Mouse (Mus musculus): ENCODE measurements around the gene Col2a1. TPM values are rescaled to one million over a fixed set of nuclear protein-coding genes. Genes with fewer than 3 reads are reported as not detected.

Gene Col2a1
- polyA plus RNA-seq, 1 experiment: not detected

DNA sequence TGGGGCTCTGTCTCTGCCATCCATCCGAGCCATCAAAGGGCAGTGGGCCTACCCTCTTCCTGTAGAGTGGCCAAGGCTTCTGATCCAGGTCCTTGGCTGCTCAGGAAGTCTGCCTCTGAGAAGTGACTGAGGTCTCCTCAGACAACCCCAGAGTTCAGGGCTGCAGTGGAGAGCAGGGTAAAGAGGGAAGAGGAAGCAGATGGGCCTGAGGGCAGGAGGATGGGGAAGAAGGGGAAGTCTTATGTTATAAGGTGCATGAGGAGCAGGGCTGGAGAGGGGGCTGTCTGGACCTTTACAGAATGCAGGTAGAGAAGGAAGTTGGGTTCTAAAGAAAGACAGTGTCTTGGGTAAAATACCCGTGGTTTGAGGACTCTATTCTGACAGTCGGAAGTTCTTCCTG is 54.8 kb downstream of the Col2a1 start:
- WGBS: 3% methylated on average over 3 of the region's 3 CpGs
- Histone ChIP-seq H3K27ac (ENCODE audit: control insufficient read depth, insufficient read depth, low read depth, low read length, poor library complexity) (peak overlapping the region; percentile 14; the same call in 1 of the 2 replicates), H3K4me3 (replicated peaks; ENCODE audit: control insufficient read depth, low read depth, low read length) (no peak overlapping the region), H3K4me1 (ENCODE audit: control insufficient read depth, insufficient read depth, low read length) (no peaks in the 10 kb centered on the region; the same call in 1 of the 2 replicates)
- no peak for TF ChIP-seq POLR2A (IDR thresholded peaks at IDR 0.05; ENCODE audit: borderline replicate concordance, control insufficient read depth, low read depth, low read length)

- Histone ChIP-seq H3K27ac (ENCODE audit: control insufficient read depth, insufficient read depth, low read depth, low read length, poor library complexity) (no peak overlapping the region), H3K4me3 (replicated peaks; ENCODE audit: control insufficient read depth, low read depth, low read length) (no peak overlapping the region), H3K4me1 (ENCODE audit: control insufficient read depth, insufficient read depth, low read length) (no peaks in the 10 kb centered on the region; the same call in 1 of the 2 replicates)
- 87% methylated on average over 7 of the region's 7 CpGs for WGBS
- TF ChIP-seq CTCF (IDR thresholded peaks at IDR 0.05; ENCODE audit: control insufficient read depth, insufficient read depth, low read length) (no peak), POLR2A (IDR thresholded peaks at IDR 0.05; ENCODE audit: borderline replicate concordance, control insufficient read depth, low read depth, low read length) (no peak)
Observed at GRCm38 (mm10) chr15:97948720-97949119, 55.8 kb downstream of the Col2a1 start.

GRCm38 (mm10) chr15:97945656-97946315 is 58.7 kb downstream of the Col2a1 start:
- no peak overlapping the region for H3K4me3 ChIP-seq (replicated peaks; ENCODE audit: control insufficient read depth, low read depth, low read length)
- no peak overlapping the region for H3K27ac ChIP-seq (ENCODE audit: control insufficient read depth, insufficient read depth, low read depth, low read length, poor library complexity)
- no peaks in the 10 kb centered on the region; the same call in 1 of the 2 replicates for H3K4me1 ChIP-seq (ENCODE audit: control insufficient read depth, insufficient read depth, low read length)
- WGBS: 76% methylated on average over 11 of the region's 11 CpGs
- no peak for TF ChIP-seq CTCF (IDR thresholded peaks at IDR 0.05; ENCODE audit: control insufficient read depth, insufficient read depth, low read length)
- no peak for TF ChIP-seq POLR2A (IDR thresholded peaks at IDR 0.05; ENCODE audit: borderline replicate concordance, control insufficient read depth, low read depth, low read length)

DNA sequence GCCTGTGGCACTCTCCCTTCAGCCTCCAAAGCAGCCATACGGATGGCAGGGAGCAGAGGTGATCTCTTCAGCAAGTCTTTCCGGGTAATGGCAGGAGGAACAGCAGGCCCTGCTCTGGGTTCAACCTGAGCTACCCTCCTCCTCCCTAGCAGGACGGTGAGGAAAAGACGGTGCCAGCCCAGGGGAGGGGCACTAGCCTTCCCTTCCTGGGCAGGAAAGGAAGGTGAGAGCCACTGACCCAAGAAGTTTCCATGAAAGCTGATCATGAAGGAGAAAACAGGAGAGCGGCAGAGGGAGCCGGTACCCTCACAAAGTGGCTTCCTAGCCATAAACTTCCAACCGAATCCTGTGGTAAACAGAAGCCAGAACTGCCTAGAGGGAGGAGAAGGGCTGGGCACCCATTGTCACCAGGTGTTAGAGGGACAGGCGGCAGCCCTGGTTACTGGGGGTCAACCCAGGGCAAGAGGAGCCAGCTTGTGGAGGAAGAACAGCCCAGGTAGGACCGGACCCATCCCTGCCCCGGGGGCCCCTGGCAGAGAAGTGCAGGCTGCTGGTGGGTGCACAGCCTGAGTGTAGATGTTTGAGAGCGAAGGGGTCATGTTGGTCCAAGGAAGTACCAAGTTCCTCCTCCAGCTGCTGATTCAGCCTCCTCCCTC is 59.4 kb downstream of the Col2a1 start:
- 68% methylated on average over 11 of the region's 11 CpGs for WGBS
- no peak for TF ChIP-seq CTCF (IDR thresholded peaks at IDR 0.05; ENCODE audit: control insufficient read depth, insufficient read depth, low read length)
- TF ChIP-seq POLR2A (IDR thresholded peaks at IDR 0.05; ENCODE audit: borderline replicate concordance, control insufficient read depth, low read depth, low read length): no peak
- H3K4me3 ChIP-seq (replicated peaks; ENCODE audit: control insufficient read depth, low read depth, low read length): no peak overlapping the region
- no peak overlapping the region for H3K27ac ChIP-seq (ENCODE audit: control insufficient read depth, insufficient read depth, low read depth, low read length, poor library complexity)
- no peaks in the 10 kb centered on the region; the same call in 1 of the 2 replicates for H3K4me1 ChIP-seq (ENCODE audit: control insufficient read depth, insufficient read depth, low read length)

DNA sequence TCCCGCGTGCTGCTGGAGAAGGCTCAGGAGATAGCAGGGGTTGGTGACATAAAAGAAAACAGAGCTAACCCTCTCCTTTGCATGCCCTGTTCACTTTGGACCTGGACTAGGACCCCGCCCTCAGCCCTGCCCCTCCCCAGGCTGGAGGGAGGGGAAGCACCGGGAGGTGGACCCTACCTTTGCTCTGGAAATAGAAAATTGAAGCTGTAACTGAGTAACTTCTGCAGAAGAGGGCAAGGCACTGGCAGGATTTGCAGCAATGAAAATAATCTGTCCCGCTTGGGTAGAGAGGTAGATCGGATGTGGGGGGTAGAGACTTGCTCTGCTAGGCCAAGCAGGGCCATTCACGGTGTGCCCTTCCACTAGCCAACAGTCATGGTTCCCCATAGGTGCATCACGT is 61.1 kb downstream of the Col2a1 start:
- H3K4me1 ChIP-seq (ENCODE audit: control insufficient read depth, insufficient read depth, low read length): no peaks in the 10 kb centered on the region
- TF ChIP-seq POLR2A (IDR thresholded peaks at IDR 0.05; ENCODE audit: borderline replicate concordance, control insufficient read depth, low read depth, low read length): no peak
- no peak for TF ChIP-seq CTCF (IDR thresholded peaks at IDR 0.05; ENCODE audit: control insufficient read depth, insufficient read depth, low read length)
- 82% methylated on average over 8 of the region's 8 CpGs for WGBS
- H3K27ac ChIP-seq (ENCODE audit: control insufficient read depth, insufficient read depth, low read depth, low read length, poor library complexity): no peak overlapping the region
- no peak overlapping the region for H3K4me3 ChIP-seq (replicated peaks; ENCODE audit: control insufficient read depth, low read depth, low read length)

DNA sequence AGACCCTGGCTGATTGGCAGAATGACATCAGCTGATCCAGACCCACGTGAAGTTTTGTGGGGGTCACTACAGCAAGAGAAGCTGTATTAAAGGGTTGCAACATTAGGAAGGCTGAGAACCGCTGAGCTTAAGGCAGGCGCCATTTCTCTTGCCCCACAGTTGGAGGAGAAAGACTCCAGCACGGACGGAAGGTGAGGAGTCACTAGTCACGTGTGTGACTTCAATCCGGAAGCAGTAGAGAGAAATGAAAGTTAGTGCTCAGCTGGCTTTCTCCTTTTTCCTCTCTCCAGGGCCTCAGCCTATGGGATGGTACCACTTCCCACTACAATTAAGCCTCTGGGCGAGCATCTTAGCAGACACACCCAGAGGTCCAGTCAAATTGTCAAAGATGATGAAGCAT is 62.0 kb downstream of the Col2a1 start:
- WGBS: 71% methylated on average over 8 of the region's 8 CpGs
- H3K27ac ChIP-seq (ENCODE audit: control insufficient read depth, insufficient read depth, low read depth, low read length, poor library complexity): no peak overlapping the region

GRCm38 (mm10) chr15:97941306-97941705 is 63.2 kb downstream of the Col2a1 start:
- no peak overlapping the region for H3K27ac ChIP-seq (ENCODE audit: control insufficient read depth, insufficient read depth, low read depth, low read length, poor library complexity)
- no peaks in the 10 kb centered on the region for H3K4me1 ChIP-seq (ENCODE audit: control insufficient read depth, insufficient read depth, low read length)
- 80% methylated on average over 2 of the region's 2 CpGs for WGBS
- no peak overlapping the region for H3K4me3 ChIP-seq (replicated peaks; ENCODE audit: control insufficient read depth, low read depth, low read length)
- TF ChIP-seq POLR2A (IDR thresholded peaks at IDR 0.05; ENCODE audit: borderline replicate concordance, control insufficient read depth, low read depth, low read length) (no peak), CTCF (IDR thresholded peaks at IDR 0.05; ENCODE audit: control insufficient read depth, insufficient read depth, low read length) (no peak)

More for the DNA sequence above, 62.0 kb downstream of the Col2a1 start:
- no peak overlapping the region for H3K4me3 ChIP-seq (replicated peaks; ENCODE audit: control insufficient read depth, low read depth, low read length)
- TF ChIP-seq POLR2A (IDR thresholded peaks at IDR 0.05; ENCODE audit: borderline replicate concordance, control insufficient read depth, low read depth, low read length) (no peak), CTCF (IDR thresholded peaks at IDR 0.05; ENCODE audit: control insufficient read depth, insufficient read depth, low read length) (no peak)
- no peaks in the 10 kb centered on the region for H3K4me1 ChIP-seq (ENCODE audit: control insufficient read depth, insufficient read depth, low read length)

DNA sequence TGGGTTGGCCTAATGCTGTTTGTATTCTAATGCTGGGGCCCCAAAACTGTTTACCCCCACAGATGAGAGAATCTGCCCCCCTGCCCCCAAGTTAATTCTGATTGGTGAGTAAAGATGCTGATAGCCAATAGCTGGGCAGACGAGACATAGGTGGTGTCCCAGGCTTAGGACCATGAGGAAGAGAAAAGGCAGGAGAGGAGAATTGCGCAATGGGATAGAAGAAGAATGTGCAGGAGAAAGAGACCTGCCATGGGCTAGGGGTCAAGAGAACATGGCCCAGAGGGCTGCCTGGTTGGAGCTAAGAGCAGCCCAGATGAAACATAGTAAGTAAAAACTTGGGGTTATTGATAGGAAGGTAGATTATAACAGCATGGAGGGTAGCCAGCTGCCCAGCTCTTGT is 64.4 kb downstream of the Col2a1 start:
- no peak for TF ChIP-seq POLR2A (IDR thresholded peaks at IDR 0.05; ENCODE audit: borderline replicate concordance, control insufficient read depth, low read depth, low read length)
- TF ChIP-seq CTCF (IDR thresholded peaks at IDR 0.05; ENCODE audit: control insufficient read depth, insufficient read depth, low read length): no peak
- H3K27ac ChIP-seq (ENCODE audit: control insufficient read depth, insufficient read depth, low read depth, low read length, poor library complexity): no peak overlapping the region
- 76% methylated on average over 2 of the region's 2 CpGs for WGBS

More for the DNA sequence above, 64.4 kb downstream of the Col2a1 start:
- H3K4me1 ChIP-seq (ENCODE audit: control insufficient read depth, insufficient read depth, low read length): no peaks in the 10 kb centered on the region
- H3K4me3 ChIP-seq (replicated peaks; ENCODE audit: control insufficient read depth, low read depth, low read length): no peak overlapping the region

Measured in bone marrow, adult 2 months (tissue).